Mouse (Mus musculus) myocyte (in vitro differentiated cells): ENCODE results near the gene Adamts2. TPM values are rescaled to one million over a fixed set of nuclear protein-coding genes. Genes with fewer than 3 reads are reported as not detected.
A peak's percentile ranks its signal among the peaks of the same experiment; 100 is the strongest.

Experiments used
- H3K27me3 ChIP-seq: one replicate; pipeline ENCODE4 v1.6.1; 2011; ENCODE audit not compliant: control insufficient read depth, insufficient read depth, insufficient read length
- H3K36me3 ChIP-seq: one replicate; pipeline ENCODE4 v1.6.1; 2011; ENCODE audit not compliant: control insufficient read depth, insufficient read depth
- H3K4me2 ChIP-seq: one replicate; pipeline ENCODE4 v1.6.1; 2011; ENCODE audit warnings: low read depth, control low read depth
- H3K4me3 ChIP-seq: one replicate; pipeline ENCODE4 v1.5.1; 2011; ENCODE audit warnings: mild to moderate bottlenecking, control low read depth, moderate library complexity
- H3K79me2 ChIP-seq: one replicate; pipeline ENCODE4 v1.6.1; 2011; ENCODE audit not compliant: control insufficient read depth, insufficient read depth
- H3ac ChIP-seq: one replicate; pipeline ENCODE4 v1.6.1; 2011; ENCODE audit not compliant: control insufficient read depth, insufficient read length
- CEBPB ChIP-seq: IDR thresholded peaks from 2 replicates; pipeline ENCODE4 v1.6.1; 2011; ENCODE audit warnings: mild to moderate bottlenecking, moderate library complexity; ENCODE audit not compliant: poor library complexity, insufficient read depth, severe bottlenecking
- E2F4 ChIP-seq: IDR thresholded peaks from one replicate; pipeline ENCODE4 v1.6.1; 2011; ENCODE audit warnings: mild to moderate bottlenecking, control low read depth, moderate library complexity; ENCODE audit not compliant: insufficient read depth
- MAX ChIP-seq: IDR thresholded peaks from one replicate; pipeline ENCODE4 v1.6.1; 2011; ENCODE audit warnings: low read depth, mild to moderate bottlenecking, control low read depth
- MYOD1 ChIP-seq, 3 experiments: IDR thresholded peaks; one replicate each; pipeline ENCODE4 v1.6.1; 2011; ENCODE audit warnings: control low read depth in 2 of 3, low read depth in 2 of 3, mild to moderate bottlenecking in 2 of 3, moderate library complexity in 1 of 3; ENCODE audit not compliant: insufficient read length in 2 of 3, control insufficient read depth in 1 of 3
- MYOG ChIP-seq, 3 experiments: IDR thresholded peaks; one replicate each; pipeline ENCODE4 v1.6.1; 2011; ENCODE audit warnings: control low read depth in 2 of 3, low read depth in 2 of 3, mild to moderate bottlenecking in 2 of 3; ENCODE audit not compliant: insufficient read length in 2 of 3, control insufficient read depth in 1 of 3, insufficient read depth in 1 of 3
- POLR2A ChIP-seq: IDR thresholded peaks from one replicate; pipeline ENCODE4 v1.6.1; 2011; ENCODE audit warnings: low read depth, mild to moderate bottlenecking, control low read depth, moderate library complexity; ENCODE audit not compliant: insufficient read length
- POLR2AphosphoS2 ChIP-seq: IDR thresholded peaks from one replicate; pipeline ENCODE4 v1.6.1; 2011; ENCODE audit warnings: low read depth, control low read depth; ENCODE audit not compliant: insufficient read length
- REST ChIP-seq: IDR thresholded peaks from one replicate; pipeline ENCODE4 v1.6.1; 2011; ENCODE audit warnings: mild to moderate bottlenecking, control low read depth, moderate library complexity; ENCODE audit not compliant: insufficient read depth, insufficient read length
- SRF ChIP-seq: IDR thresholded peaks from one replicate; pipeline ENCODE4 v1.6.1; 2011; ENCODE audit warnings: low read depth; ENCODE audit not compliant: control insufficient read depth, insufficient read length
- TCF12 ChIP-seq: IDR thresholded peaks from one replicate; pipeline ENCODE4 v1.6.1; 2011; ENCODE audit warnings: mild to moderate bottlenecking, control low read depth; ENCODE audit not compliant: poor library complexity, insufficient read depth, severe bottlenecking
- TCF3 ChIP-seq: IDR thresholded peaks from one replicate; pipeline ENCODE4 v1.6.1; 2011; ENCODE audit warnings: low read depth, control low read depth; ENCODE audit not compliant: insufficient read length
- USF1 ChIP-seq: IDR thresholded peaks from one replicate; pipeline ENCODE4 v1.6.1; 2011; ENCODE audit warnings: low read depth, mild to moderate bottlenecking, control low read depth, moderate library complexity
- polyA plus RNA-seq: library from polyadenylated mRNA; unstranded; fragments of >200 nt; fragmentation: generic; extraction: Trizol; gene quantifications from one replicate; pipeline ENCODE4 v1.2.1, GENCODE M21; 2012; ENCODE audit warnings: missing spikeins

The Adamts2 gene
- polyA plus RNA-seq, 1 experiment = 24.9 TPM

DNA sequence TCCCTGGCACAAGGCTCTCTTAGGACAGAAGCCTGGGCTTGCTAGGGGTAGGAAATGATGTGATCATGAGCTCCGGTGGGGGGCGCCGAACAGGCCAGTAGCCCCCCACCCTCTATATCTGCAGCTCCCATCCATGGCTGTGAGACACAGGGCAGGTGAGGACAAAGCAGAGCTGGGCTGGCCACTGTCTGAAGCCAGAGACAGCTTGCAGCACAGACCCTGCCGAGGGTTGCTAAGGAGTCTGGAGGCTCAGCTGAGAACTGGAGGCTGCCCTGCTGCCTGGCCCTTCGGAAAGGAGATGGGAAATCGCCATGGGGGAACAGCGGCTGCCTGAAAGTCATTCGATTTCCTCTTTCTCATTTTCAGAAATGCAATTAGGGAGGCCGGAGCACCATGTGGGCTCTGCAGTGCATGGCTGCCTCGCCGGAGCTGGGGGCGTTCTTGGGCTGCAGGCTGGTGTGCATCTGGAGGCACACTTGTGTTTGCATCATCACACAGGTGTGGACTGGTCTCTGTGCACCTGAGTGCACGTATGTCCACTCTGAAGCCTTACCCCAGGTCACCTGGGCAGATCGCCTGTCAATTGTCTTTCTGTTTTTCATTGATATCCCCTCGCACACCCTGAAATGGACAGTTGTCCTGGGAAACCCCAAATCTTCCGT, 8.9 kb upstream of the Adamts2 start:
- TF ChIP-seq TCF12 (no peak), MAX (no peak), E2F4 (no peak), POLR2AphosphoS2 (no peak), MYOG (IDR thresholded peaks at IDR 0.05; ENCODE audit: control insufficient read depth in 1 of 3, insufficient read depth in 1 of 3, insufficient read length in 2 of 3, low read depth in 2 of 3) (no peak), TCF3 (no peak), POLR2A (no peak), MYOD1 (IDR thresholded peaks at IDR 0.05; ENCODE audit: control insufficient read depth in 1 of 3, insufficient read length in 2 of 3, low read depth in 2 of 3) (no peak), CEBPB (no peak), USF1 (no peak), SRF (no peak), REST (no peak)

GRCm38 (mm10) chr11:50596571-50596970, 5.3 kb upstream of the Adamts2 start:
- H3K4me3 ChIP-seq = no peak overlapping the region
- no peaks in the 10 kb centered on the region for H3K27me3 ChIP-seq
- H3K79me2 ChIP-seq = no peaks in the 10 kb centered on the region
- no peak overlapping the region for H3ac ChIP-seq
- TF ChIP-seq TCF3 (no peak), POLR2A (no peak), USF1 (no peak), MAX (no peak), REST (no peak), POLR2AphosphoS2 (no peak), TCF12 (no peak), SRF (no peak), E2F4 (no peak), CEBPB (no peak), MYOG (IDR thresholded peaks at IDR 0.05; ENCODE audit: control insufficient read depth in 1 of 3, insufficient read depth in 1 of 3, insufficient read length in 2 of 3, low read depth in 2 of 3) (no peak), MYOD1 (IDR thresholded peaks at IDR 0.05; ENCODE audit: control insufficient read depth in 1 of 3, insufficient read length in 2 of 3, low read depth in 2 of 3) (no peak)
- no peaks in the 10 kb centered on the region for H3K36me3 ChIP-seq
- H3K4me2 ChIP-seq = no peak overlapping the region

More for the DNA sequence above, 8.9 kb upstream of the Adamts2 start:
- H3K4me2 ChIP-seq = no peak overlapping the region
- H3K36me3 ChIP-seq = no peaks in the 10 kb centered on the region
- no peaks in the 10 kb centered on the region for H3K27me3 ChIP-seq
- H3K4me3 ChIP-seq = no peak overlapping the region
- no peaks in the 10 kb centered on the region for H3K79me2 ChIP-seq
- H3ac ChIP-seq = no peak overlapping the region

DNA sequence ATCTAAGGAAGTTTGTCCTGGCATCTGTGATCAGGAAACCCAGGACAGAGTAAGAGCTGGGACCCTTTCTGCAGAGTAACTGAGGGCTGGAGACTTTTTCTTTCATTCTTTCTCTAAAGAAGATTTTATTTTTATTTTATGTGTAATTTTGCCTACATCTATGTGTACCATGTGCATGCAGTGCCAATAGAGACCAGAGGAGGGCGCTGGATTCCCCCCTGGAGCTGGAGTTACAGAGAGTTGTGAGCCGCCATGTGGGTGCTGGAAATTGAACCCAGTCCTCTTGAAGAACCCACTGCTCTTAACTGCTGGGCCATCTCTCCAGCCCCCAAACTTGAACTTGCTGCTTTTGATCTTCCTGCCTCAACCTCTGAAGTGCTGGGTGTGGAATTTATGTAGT, 2.7 kb upstream of the Adamts2 start:
- Histone ChIP-seq H3K79me2 (no peaks in the 10 kb centered on the region), H3K4me2 (no peak overlapping the region), H3K4me3 (no peak overlapping the region), H3ac (no peak overlapping the region), H3K27me3 (no peaks in the 10 kb centered on the region), H3K36me3 (no peaks in the 10 kb centered on the region)
- no peak for TF ChIP-seq REST
- no peak for TF ChIP-seq MAX
- no peak for TF ChIP-seq POLR2AphosphoS2
- no peak for TF ChIP-seq MYOG (IDR thresholded peaks at IDR 0.05; ENCODE audit: control insufficient read depth in 1 of 3, insufficient read depth in 1 of 3, insufficient read length in 2 of 3, low read depth in 2 of 3)
- TF ChIP-seq POLR2A = no peak
- TF ChIP-seq USF1 = no peak
- no peak for TF ChIP-seq TCF3
- no peak for TF ChIP-seq TCF12
- TF ChIP-seq SRF = no peak
- TF ChIP-seq CEBPB = no peak
- TF ChIP-seq E2F4 = no peak
- TF ChIP-seq MYOD1 (IDR thresholded peaks at IDR 0.05; ENCODE audit: control insufficient read depth in 1 of 3, insufficient read length in 2 of 3, low read depth in 2 of 3) = no peak

- no peak for TF ChIP-seq TCF3
- no peak for TF ChIP-seq POLR2AphosphoS2
- TF ChIP-seq POLR2A = no peak
- TF ChIP-seq E2F4 = no peak
- no peak for TF ChIP-seq MYOD1 (IDR thresholded peaks at IDR 0.05; ENCODE audit: control insufficient read depth in 1 of 3, insufficient read length in 2 of 3, low read depth in 2 of 3)
- no peak for TF ChIP-seq TCF12
- no peak for TF ChIP-seq MYOG (IDR thresholded peaks at IDR 0.05; ENCODE audit: control insufficient read depth in 1 of 3, insufficient read depth in 1 of 3, insufficient read length in 2 of 3, low read depth in 2 of 3)
- TF ChIP-seq MAX = no peak
- TF ChIP-seq REST = no peak
- TF ChIP-seq CEBPB = no peak
- no peak for TF ChIP-seq USF1
- no peak for TF ChIP-seq SRF
- Histone ChIP-seq H3K36me3 (peaks cover 4% of the 10 kb centered on the region), H3K4me3 (peak overlapping the region; percentile 54), H3ac (peak overlapping the region; percentile 88), H3K79me2 (no peaks in the 10 kb centered on the region), H3K27me3 (no peaks in the 10 kb centered on the region), H3K4me2 (peak overlapping the region; percentile 90)
Observed at GRCm38 (mm10) chr11:50602356-50603081, 635 bp downstream of the Adamts2 start.
